Mouse (Mus musculus): ENCODE results near the gene Ppp1ca.

DNA sequence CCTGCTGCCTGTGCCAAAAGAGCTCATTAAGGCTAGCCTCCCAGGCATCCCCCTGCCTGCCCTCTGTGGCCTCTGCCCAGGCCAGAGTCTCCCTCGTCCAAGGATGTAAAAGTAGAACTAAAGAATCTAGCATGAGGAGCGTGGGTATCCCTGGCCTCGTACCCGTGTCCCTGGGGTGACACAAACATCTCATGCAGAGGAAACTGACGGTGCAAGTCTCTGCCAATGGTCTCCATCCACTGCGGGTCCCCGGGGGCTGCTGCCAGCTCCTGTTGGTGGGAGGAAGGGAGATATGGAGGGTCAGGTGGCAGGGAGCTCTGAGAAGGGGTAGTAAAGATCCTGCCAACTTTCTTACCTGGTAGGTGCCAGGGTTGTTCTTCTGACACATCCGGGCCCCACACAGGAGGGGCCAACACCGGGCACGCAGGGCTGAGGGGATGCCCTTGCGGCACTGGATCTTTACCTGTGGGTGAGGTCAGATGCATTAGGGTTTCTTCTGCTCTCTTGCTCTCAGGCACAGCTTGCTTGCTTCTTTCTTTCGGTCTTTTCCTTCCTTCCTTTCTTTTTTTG, 2.7 kb upstream of the Ppp1ca start:
- TF ChIP-seq CTCF (IDR thresholded peaks at IDR 0.05; ENCODE audit: low read depth, low read length) (no peak), POLR2A (IDR thresholded peaks at IDR 0.05; ENCODE audit: borderline replicate concordance, low read depth, low read length) (no peak)
